Mouse (Mus musculus) stomach, embryonic 14.5 days (tissue): ENCODE results near the gene Tmod2. TPM values are rescaled to one million over a fixed set of nuclear protein-coding genes. Genes with fewer than 3 reads are reported as not detected.

Experiments used
- ATAC-seq: fragments of 200-750 bp; cut with Nextera tagmentation; 2 replicates; pipeline ENCODE4 v1.8.0; 2017; ENCODE audit warnings: low read depth, moderate TSS enrichment; ENCODE audit not compliant: insufficient number of reproducible peaks, insufficient read depth, low FRiP score
- H3K27ac ChIP-seq: fragments of 300-500 bp; sonication (generic); 2 replicates; pipeline ENCODE4 v1.5.1; 2014; ENCODE audit warnings: mild to moderate bottlenecking, low read length, moderate library complexity, mixed read lengths
- H3K27me3 ChIP-seq: fragments of 300-500 bp; sonication (generic); 2 replicates; pipeline ENCODE4 v1.6.1; 2014; ENCODE audit warnings: low read length, control low read depth, mixed read lengths; ENCODE audit not compliant: control insufficient read depth, insufficient read depth
- H3K36me3 ChIP-seq: fragments of 300-500 bp; sonication (generic); 2 replicates; pipeline ENCODE4 v1.6.1; 2014; ENCODE audit warnings: mild to moderate bottlenecking, control low read depth, low read length, moderate library complexity, mixed read lengths; ENCODE audit not compliant: control insufficient read depth, insufficient read depth
- H3K4me1 ChIP-seq: fragments of 300-500 bp; sonication (generic); 2 replicates; pipeline ENCODE4 v1.6.1; 2014; ENCODE audit warnings: low read length, control low read depth, mixed read lengths; ENCODE audit not compliant: control insufficient read depth, insufficient read depth
- H3K4me2 ChIP-seq: fragments of 300-500 bp; sonication (generic); replicated peaks from 2 replicates; pipeline ENCODE4 v1.6.1; 2014; ENCODE audit warnings: low read depth, low read length, control low read depth
- H3K4me3 ChIP-seq: fragments of 300-500 bp; sonication (generic); 2 replicates; pipeline ENCODE4 v1.5.1; 2014; ENCODE audit warnings: low read depth, low read length, control low read depth
- H3K9ac ChIP-seq: fragments of 300-500 bp; sonication (generic); replicated peaks from 2 replicates; pipeline ENCODE4 v1.6.1; 2014; ENCODE audit warnings: low read depth, mild to moderate bottlenecking, control low read depth, low read length, moderate library complexity, mixed read lengths
- H3K9me3 ChIP-seq: fragments of 300-500 bp; sonication (generic); 2 replicates; pipeline ENCODE4 v1.6.1; 2016; ENCODE audit warnings: low read depth, low read length, control low read depth; ENCODE audit not compliant: control insufficient read depth
- WGBS: fragments of 180-500 bp; shearing (Covaris S2); extraction: QIAGEN DNeasy Blood & Tissue Kit; methylation state at CpG from one replicate; pipeline ENCODE4 v1.1.7; 2014; 5-methylcytosine and 5-hydroxymethylcytosine counted together
- polyA plus RNA-seq: library from polyadenylated mRNA; unstranded; fragments of >200 nt; fragmentation: Nextera tagmentation; extraction: Ambion mirVana; gene quantifications from 2 replicates; pipeline ENCODE4 v1.2.1, GENCODE M21; 2014

Tmod2 gene
- polyA plus RNA-seq, 1 experiment from 2014 or later: 17.6 TPM

DNA sequence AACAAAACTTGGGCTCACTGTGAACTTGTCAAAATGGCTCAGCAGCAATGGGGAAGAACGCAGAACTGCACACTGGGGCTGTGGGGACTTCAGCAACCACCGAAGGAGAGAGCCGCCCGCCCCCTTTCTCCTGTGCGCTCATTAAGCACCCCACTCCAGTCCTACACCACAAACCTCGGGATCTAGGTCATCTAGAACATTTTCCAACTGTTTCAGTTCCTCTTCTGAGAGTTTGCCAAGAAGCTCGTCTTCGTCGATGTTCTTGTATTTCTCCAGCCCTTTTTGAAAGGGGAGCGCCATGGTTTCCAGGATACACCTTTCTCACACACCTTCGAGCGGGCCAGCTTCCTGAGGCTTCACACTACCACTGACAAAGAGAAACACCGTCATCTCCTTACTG lies 14.1 kb downstream of the Tmod2 start:
- H3K9ac ChIP-seq: no peak overlapping the region
- peaks cover 10% of the 10 kb centered on the region; the same call in 1 of the 2 replicates for H3K4me1 ChIP-seq
- no peak for ATAC-seq
- no peaks in the 10 kb centered on the region for H3K36me3 ChIP-seq
- H3K27me3 ChIP-seq: no peaks in the 10 kb centered on the region
- H3K27ac ChIP-seq: no peak overlapping the region
- H3K9me3 ChIP-seq: no peaks in the 10 kb centered on the region
- 88% methylated on average over 13 of the region's 13 CpGs for WGBS
- no peak overlapping the region for H3K4me2 ChIP-seq
- H3K4me3 ChIP-seq: no peak overlapping the region

DNA sequence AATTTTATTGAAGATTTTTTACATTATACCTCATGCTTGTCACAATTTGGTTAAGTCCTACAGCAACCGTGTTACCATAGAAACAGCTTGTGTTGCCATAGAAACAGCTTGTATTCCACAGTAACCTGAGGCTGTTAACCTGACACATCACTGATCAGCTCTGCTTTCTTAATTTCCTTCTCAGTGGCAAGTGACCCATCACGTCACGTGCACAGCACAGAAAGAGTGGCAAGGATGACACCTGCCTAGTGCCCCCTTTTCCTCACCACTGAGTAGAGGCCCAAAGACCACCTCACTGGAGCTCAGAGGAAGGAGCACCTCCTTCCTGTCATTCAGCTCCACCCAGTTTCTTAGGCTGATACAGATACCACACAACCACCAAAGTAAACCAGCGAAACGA lies 17.6 kb downstream of the Tmod2 start:
- no peaks in the 10 kb centered on the region for H3K4me1 ChIP-seq
- H3K27me3 ChIP-seq: no peaks in the 10 kb centered on the region
- no peak overlapping the region for H3K4me3 ChIP-seq
- WGBS: 83% methylated on average over 5 of the region's 5 CpGs
- no peaks in the 10 kb centered on the region for H3K9me3 ChIP-seq
- no peak overlapping the region for H3K4me2 ChIP-seq
- ATAC-seq: no peak
- H3K9ac ChIP-seq: no peak overlapping the region
- H3K27ac ChIP-seq: no peak overlapping the region
- H3K36me3 ChIP-seq: no peaks in the 10 kb centered on the region

GRCm38 (mm10) chr9:75589850-75590790 lies 21.0 kb downstream of the Tmod2 start:
- no peak overlapping the region for H3K27ac ChIP-seq
- H3K4me1 ChIP-seq: no peaks in the 10 kb centered on the region
- no peaks in the 10 kb centered on the region for H3K9me3 ChIP-seq
- no peak overlapping the region for H3K4me2 ChIP-seq
- H3K9ac ChIP-seq: no peak overlapping the region
- no peaks in the 10 kb centered on the region for H3K36me3 ChIP-seq
- no peak overlapping the region for H3K4me3 ChIP-seq
- no peak for ATAC-seq
- 82% methylated on average over 15 of the region's 15 CpGs for WGBS
- H3K27me3 ChIP-seq: no peaks in the 10 kb centered on the region

DNA sequence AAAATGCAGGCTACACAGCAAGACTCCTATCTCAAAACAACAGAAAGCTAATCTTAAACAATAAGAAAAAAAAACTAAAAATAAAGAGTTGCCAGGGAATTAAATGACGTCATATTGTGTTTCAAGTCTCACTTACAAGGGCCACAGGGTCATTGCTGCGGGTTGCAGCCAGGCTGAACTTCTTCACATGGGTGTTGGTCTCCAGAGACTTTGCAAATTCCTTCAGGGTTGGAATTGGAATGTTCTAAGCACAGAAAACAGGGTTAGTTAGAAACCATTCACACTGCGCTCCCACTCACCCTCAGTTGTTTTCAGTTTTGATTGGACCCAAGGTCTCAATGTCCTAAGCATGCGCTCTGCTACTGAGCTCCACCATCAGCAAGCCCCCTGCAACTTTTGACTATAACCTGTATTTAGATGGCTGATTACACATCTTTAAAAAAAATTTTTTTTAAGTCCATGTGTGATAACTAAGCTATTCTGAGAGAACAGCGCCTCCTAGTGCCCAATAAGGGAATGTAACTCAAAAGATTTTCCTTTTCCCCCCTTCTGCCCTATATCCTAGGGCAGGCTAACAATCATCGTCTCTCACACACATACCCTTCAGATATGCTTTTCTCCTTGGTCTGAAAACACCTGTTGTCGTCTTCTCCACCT lies 29.3 kb downstream of the Tmod2 start:
- Histone ChIP-seq H3K4me1 (no peaks in the 10 kb centered on the region), H3K36me3 (no peaks in the 10 kb centered on the region), H3K27ac (no peak overlapping the region), H3K4me3 (no peak overlapping the region), H3K4me2 (no peak overlapping the region), H3K27me3 (no peaks in the 10 kb centered on the region), H3K9ac (no peak overlapping the region), H3K9me3 (no peaks in the 10 kb centered on the region)
- ATAC-seq: no peak
- WGBS: 53% methylated on average over 7 of the region's 7 CpGs

DNA sequence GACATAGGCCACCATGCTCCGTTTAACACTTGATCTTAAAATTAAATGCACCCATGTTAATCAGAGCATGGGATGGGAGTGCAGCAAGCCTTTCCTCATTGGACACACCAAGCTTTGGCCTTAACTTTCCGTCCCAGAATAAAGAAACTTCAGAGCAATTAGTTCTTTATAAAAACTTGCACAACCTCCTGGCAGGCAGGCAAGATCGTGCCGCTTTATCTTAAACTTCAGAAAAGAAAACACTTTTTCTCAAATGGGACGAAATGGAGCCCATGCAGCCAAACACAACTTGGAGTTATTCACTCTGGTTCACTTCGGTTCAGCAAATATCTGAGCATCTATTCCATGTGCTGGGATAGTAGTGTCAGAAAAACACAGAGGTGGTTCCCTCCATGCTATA lies 31.8 kb downstream of the Tmod2 start:
- no peaks in the 10 kb centered on the region for H3K27me3 ChIP-seq
- WGBS: 82% methylated on average over 6 of the region's 6 CpGs
- no peaks in the 10 kb centered on the region for H3K4me1 ChIP-seq
- H3K9me3 ChIP-seq: no peaks in the 10 kb centered on the region
- no peak overlapping the region for H3K4me2 ChIP-seq
- no peak overlapping the region for H3K9ac ChIP-seq
- no peak for ATAC-seq
- H3K36me3 ChIP-seq: no peaks in the 10 kb centered on the region
- H3K4me3 ChIP-seq: no peak overlapping the region
- no peak overlapping the region for H3K27ac ChIP-seq

DNA sequence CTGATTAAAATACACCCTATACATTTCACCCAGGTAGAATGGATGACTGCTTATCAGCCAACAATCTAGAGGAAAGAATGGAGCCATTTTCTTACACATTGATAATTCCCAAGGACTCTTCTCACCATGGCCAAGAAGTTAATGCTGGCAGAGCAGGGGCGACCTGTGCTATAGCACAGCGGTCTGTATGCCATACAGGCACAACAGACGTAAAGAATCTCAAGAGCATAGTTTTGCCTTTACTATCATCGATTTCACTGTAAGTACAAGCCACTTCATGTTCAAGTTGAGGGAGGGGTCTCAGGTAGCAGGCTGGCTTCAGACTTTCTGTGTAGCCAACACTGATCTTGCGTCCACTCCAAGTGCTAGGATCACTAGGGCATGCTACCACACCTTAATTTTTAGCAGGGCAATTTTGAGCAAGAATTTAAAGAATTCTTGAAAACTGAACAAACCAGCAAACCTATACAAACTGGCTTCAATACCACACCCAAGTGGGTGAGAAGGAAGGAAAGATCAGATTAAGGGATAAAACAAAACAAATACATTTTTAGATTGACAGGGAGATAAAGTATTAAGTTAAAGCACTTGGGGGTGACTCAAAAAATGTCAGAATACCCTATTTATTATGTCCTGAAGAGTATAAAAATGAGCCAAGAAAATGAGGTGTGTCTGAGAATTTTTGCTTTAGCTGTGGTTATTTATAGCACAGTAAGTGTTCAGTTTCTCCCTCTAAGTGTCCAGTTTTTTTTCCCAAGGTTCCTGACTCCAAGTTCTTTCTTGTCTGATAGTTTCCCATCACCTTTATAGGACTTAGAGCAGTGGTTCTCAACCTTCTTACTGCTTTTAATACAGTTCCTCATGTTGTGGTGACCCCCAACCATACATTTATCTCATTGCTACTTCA lies 39.8 kb downstream of the Tmod2 start:
- H3K27ac ChIP-seq: no peak overlapping the region
- no peak overlapping the region for H3K9ac ChIP-seq
- no peaks in the 10 kb centered on the region for H3K9me3 ChIP-seq
- no peaks in the 10 kb centered on the region for H3K4me1 ChIP-seq
- 82% methylated on average over 5 of the region's 5 CpGs for WGBS
- no peak overlapping the region for H3K4me3 ChIP-seq
- ATAC-seq: no peak
- H3K4me2 ChIP-seq: no peak overlapping the region
- no peaks in the 10 kb centered on the region for H3K27me3 ChIP-seq
- no peaks in the 10 kb centered on the region for H3K36me3 ChIP-seq

- no peaks in the 10 kb centered on the region for H3K36me3 ChIP-seq
- no peak overlapping the region for H3K4me3 ChIP-seq
- no peak overlapping the region for H3K27ac ChIP-seq
- no peaks in the 10 kb centered on the region for H3K27me3 ChIP-seq
- H3K4me2 ChIP-seq: no peak overlapping the region
- 93% methylated on average over 6 of the region's 6 CpGs for WGBS
- H3K9me3 ChIP-seq: no peaks in the 10 kb centered on the region
- no peak overlapping the region for H3K9ac ChIP-seq
- no peak for ATAC-seq
- no peaks in the 10 kb centered on the region for H3K4me1 ChIP-seq
Observed at GRCm38 (mm10) chr9:75568399-75568798, 42.7 kb downstream of the Tmod2 start.

GRCm38 (mm10) chr9:75564892-75565291 lies 46.2 kb downstream of the Tmod2 start:
- no peak overlapping the region for H3K4me3 ChIP-seq
- H3K4me2 ChIP-seq: no peak overlapping the region
- ATAC-seq: no peak
- H3K9me3 ChIP-seq: no peaks in the 10 kb centered on the region
- no peaks in the 10 kb centered on the region for H3K4me1 ChIP-seq
- no peaks in the 10 kb centered on the region for H3K27me3 ChIP-seq
- H3K36me3 ChIP-seq: no peaks in the 10 kb centered on the region
- H3K27ac ChIP-seq: no peak overlapping the region
- H3K9ac ChIP-seq: no peak overlapping the region
- WGBS: 84% methylated on average over 6 of the region's 6 CpGs
